Mouse (Mus musculus) liver, embryonic 12.5 days (tissue): ENCODE measurements around the gene Il2rg. TPM values are rescaled to one million over a fixed set of nuclear protein-coding genes. Genes with fewer than 3 reads are reported as not detected.

Experiments
- ATAC-seq: fragments of 200-750 bp; cut with Nextera tagmentation; 2 replicates; pipeline ENCODE4 v1.8.0; 2017; ENCODE audit warnings: moderate number of reproducible peaks, mild to moderate bottlenecking, moderate library complexity
- H3K27ac ChIP-seq: fragments of 300-500 bp; sonication (generic); 2 replicates; pipeline ENCODE4 v1.5.1; 2016; ENCODE audit warnings: mild to moderate bottlenecking
- H3K27me3 ChIP-seq: fragments of 300-500 bp; sonication (generic); replicated peaks from 2 replicates; pipeline ENCODE4 v1.6.1; 2016; ENCODE audit warnings: mild to moderate bottlenecking, moderate library complexity
- H3K36me3 ChIP-seq: fragments of 300-500 bp; sonication (generic); 2 replicates; pipeline ENCODE4 v1.6.1; 2016; ENCODE audit warnings: mild to moderate bottlenecking, moderate library complexity
- H3K4me1 ChIP-seq: fragments of 300-500 bp; sonication (generic); 2 replicates; pipeline ENCODE4 v1.6.1; 2016
- H3K4me2 ChIP-seq: fragments of 300-500 bp; sonication (generic); 2 replicates; pipeline ENCODE4 v1.6.1; 2016; ENCODE audit warnings: mild to moderate bottlenecking, moderate library complexity
- H3K4me3 ChIP-seq: fragments of 300-500 bp; sonication (generic); 2 replicates; pipeline ENCODE4 v1.5.1; 2016; ENCODE audit warnings: mild to moderate bottlenecking, moderate library complexity
- H3K9ac ChIP-seq: fragments of 300-500 bp; sonication (generic); 2 replicates; pipeline ENCODE4 v1.6.1; 2016; ENCODE audit warnings: mild to moderate bottlenecking, moderate library complexity
- H3K9me3 ChIP-seq: fragments of 300-500 bp; sonication (generic); replicated peaks from 2 replicates; pipeline ENCODE4 v1.6.1; 2016; ENCODE audit warnings: mild to moderate bottlenecking, moderate library complexity
- WGBS: fragments of 180-500 bp; shearing (Covaris S2); methylation state at CpG from one replicate; pipeline ENCODE4 v1.1.7; 2016; ENCODE audit not compliant: insufficient replicate concordance; 5-methylcytosine and 5-hydroxymethylcytosine counted together
- polyA plus RNA-seq: library from polyadenylated mRNA; unstranded; fragments of >200 nt; fragmentation: Nextera tagmentation; extraction: Ambion mirVana; gene quantifications from 2 replicates; pipeline ENCODE4 v1.2.1, GENCODE M21; 2016

Gene Il2rg
- 11.9 and 12.2 TPM in 2 replicates for polyA plus RNA-seq

DNA sequence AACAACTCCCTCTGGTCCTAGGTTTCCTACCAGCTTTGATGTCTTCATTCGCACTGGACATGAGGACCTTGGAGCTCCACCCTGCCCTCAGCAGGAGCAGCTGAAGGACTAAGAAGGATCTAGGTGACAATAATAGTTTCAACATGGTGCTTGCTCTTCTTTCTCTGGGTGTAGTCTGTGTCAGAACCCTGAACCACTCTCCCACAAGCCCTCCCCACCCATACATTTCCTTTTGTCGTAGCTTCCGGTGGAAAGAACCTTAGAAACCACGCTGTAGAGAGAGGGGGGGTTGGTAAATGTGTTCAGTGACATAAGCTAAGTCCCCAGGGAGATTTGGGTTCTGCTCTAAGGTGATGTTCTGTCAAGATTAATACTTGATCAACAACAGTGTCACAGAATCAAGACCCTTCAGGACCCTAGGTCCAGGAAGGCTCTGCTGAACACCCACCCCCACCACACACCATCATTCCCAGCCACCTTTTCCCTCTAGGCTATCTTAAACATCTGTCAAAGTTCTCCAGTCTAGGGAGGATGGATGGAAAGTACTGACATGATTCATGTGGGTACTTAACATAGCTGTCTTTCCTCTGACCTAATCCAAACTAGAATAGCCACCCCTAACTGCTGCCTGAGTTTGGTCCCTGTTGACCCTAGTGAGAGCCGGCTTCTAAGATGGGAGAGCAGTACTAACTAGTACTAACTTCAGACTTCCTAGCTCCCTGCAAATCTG is at the start of gene Il2rg:
Gene Il2rg, minus strand, starts transcription at position 231 of the 730 bp plus-strand sequence.
- no peak within 1 kb of the TSS for H3K9ac ChIP-seq
- peak within 1 kb of the TSS; percentile 32 for H3K4me2 ChIP-seq
- H3K36me3 ChIP-seq, result no peaks in the 10 kb centered on the region
- no peak within 1 kb of the TSS for H3K27ac ChIP-seq
- peaks cover 34% of the 10 kb centered on the region for H3K4me1 ChIP-seq
- 11% methylated on average over 5 of the region's 5 CpGs for WGBS
- H3K9me3 ChIP-seq, result no peaks in the 10 kb centered on the region
- H3K4me3 ChIP-seq, result peak within 1 kb of the TSS; percentile 7; the same call in 1 of the 2 replicates
- H3K27me3 ChIP-seq, result peaks cover 25% of the 10 kb centered on the region
- peak; percentile 51; the same call in 1 of the 2 replicates for ATAC-seq

DNA sequence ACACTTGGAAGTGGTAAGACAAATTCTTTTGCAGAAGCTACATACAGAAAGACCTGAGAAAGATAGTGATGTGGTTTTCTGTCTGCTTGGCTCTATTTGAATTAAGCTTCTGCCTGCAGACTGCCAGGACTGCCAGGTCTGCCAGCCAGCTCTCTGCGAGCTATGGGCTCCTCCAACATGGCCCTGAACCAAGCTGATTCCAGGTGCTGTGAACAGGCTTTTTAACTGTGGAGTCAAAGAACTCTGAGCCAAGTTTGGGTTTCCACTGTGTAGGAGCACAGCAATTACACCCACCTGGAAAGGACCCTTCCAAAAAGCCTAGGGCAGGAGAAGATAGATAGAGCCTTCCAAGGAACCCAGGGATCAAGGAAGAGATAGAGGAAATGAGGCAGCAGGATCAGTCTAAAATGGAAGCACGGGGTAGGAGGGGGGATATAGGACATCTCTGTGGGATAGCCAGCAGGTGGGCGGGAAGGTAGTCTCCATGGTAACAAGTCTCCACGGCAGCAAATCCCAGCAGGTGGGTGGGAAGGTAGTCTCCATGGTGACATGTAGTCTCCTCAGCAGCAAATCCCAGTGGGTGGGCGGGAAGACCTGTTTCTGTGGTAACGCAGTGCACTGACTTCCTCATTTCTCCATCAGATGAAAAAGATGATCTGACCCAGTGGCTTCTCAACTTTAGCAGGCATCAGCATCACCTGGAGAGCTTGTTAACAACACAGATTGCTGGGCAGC is 45.7 kb upstream of the Il2rg start:
- Histone ChIP-seq H3K4me3 (no peak overlapping the region), H3K9ac (no peak overlapping the region), H3K27me3 (peaks cover 60% of the 10 kb centered on the region), H3K36me3 (no peaks in the 10 kb centered on the region), H3K27ac (no peak overlapping the region), H3K9me3 (no peaks in the 10 kb centered on the region), H3K4me2 (no peak overlapping the region), H3K4me1 (peaks cover 5% of the 10 kb centered on the region; the same call in 1 of the 2 replicates)
- ATAC-seq, result no peak
- 29% methylated on average over 6 of the region's 6 CpGs for WGBS

DNA sequence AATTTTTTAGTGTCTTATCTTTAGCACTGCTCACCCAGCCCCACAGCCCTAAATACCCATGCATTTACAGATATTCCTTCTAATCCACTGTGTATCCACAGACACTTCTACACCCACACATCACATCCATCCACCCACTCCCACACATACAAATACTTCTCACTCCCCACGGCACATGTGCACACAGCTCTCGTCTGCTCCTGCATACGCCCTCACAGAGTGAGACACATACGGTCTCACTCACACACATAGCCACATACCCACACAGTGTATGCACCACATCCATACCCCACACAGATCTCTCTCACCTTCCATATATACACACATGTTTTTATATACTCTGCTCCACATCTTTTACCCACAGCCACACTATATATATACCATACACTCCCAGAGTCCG is 41.2 kb upstream of the Il2rg start:
- Histone ChIP-seq H3K27me3 (peaks cover 72% of the 10 kb centered on the region), H3K36me3 (no peaks in the 10 kb centered on the region), H3K9ac (no peak overlapping the region), H3K4me3 (no peak overlapping the region), H3K4me1 (no peaks in the 10 kb centered on the region), H3K27ac (no peak overlapping the region), H3K9me3 (no peaks in the 10 kb centered on the region), H3K4me2 (no peak overlapping the region)
- 78% methylated on average over 5 of the region's 5 CpGs for WGBS
- ATAC-seq, result no peak

DNA sequence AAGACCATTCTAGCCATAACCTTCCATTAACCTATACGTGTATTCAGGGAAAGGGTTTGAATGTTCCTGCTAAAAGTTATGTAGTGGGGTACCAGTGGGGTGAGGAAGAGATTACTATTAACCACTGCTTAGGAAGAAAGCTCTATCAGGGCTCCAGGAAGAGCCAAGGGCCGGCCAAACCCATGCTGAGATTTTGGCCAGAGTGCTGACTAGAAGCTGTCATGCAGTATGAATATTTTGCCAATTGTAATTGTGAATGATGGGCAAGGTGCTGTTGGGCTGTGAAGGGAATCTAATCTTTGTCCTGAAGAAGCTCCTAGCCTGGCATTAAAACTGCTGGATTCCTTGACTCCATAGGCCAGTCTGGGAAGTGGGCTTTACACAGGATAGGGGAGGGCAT is 36.6 kb upstream of the Il2rg start:
- Histone ChIP-seq H3K9me3 (no peaks in the 10 kb centered on the region), H3K4me3 (no peak overlapping the region), H3K27ac (no peak overlapping the region), H3K4me2 (no peak overlapping the region), H3K9ac (no peak overlapping the region), H3K27me3 (peaks cover 87% of the 10 kb centered on the region), H3K4me1 (no peaks in the 10 kb centered on the region), H3K36me3 (no peaks in the 10 kb centered on the region)
- ATAC-seq, result no peak
- WGBS, result 44% methylated on average over 2 of the region's 2 CpGs

DNA sequence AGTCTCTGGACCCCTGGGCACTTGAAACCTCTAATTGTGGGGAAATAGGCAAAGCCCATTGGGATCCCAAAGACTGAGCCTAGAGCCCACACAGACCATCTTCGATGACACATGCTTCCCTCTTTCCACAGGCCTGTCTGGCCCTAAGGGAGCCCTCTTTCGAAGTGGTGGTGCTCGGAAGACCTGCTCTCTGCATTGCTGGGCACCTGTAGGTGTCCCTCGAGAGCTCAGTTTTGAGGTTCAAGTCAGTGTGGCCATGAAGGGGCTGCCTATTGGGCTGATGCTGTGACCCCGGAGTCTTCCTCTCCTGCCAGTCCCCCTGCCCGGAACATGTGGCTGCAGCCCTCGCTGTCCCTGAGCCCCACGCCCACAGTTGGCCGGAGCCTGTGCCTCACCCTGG is 33.6 kb upstream of the Il2rg start:
- no peak for ATAC-seq
- WGBS, result 65% methylated on average over 9 of the region's 9 CpGs
- H3K9me3 ChIP-seq, result no peaks in the 10 kb centered on the region

DNA sequence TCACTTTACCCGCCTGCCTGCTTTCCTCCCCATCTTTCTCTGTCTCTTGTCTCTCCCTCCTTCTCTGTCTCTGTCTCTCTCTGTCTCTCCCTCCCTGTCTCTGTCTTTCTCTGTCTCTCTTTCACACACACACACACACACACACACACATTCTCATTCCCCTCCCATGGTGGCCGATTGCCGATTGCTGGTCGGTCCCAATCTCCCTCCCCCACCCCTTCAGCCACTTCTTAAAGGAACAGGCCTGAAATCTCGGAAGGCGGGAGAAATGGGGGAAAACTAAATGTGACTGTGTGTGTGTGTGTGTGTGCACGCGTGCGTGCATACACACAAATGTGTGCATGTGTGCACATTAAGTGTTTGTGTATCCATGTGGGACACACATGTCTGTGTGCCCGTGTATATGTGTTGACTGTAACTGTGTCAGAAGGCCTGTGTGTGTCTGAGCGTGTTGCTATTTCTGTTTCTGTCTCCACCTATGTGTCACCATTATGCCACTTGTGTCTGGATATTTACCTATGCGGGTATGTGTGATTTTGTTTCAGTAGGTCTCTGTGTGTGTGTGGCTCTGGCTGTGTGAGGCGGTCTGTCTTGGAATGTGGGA is 32.5 kb upstream of the Il2rg start:
- no peak for ATAC-seq
- peaks cover 78% of the 10 kb centered on the region for H3K27me3 ChIP-seq
- H3K4me3 ChIP-seq, result no peak overlapping the region
- H3K27ac ChIP-seq, result no peak overlapping the region
- no peak overlapping the region for H3K9ac ChIP-seq
- H3K36me3 ChIP-seq, result peaks cover 25% of the 10 kb centered on the region
- H3K4me2 ChIP-seq, result no peak overlapping the region
- no peaks in the 10 kb centered on the region for H3K9me3 ChIP-seq
- WGBS, result 41% methylated on average over 13 of the region's 13 CpGs
- peaks cover 9% of the 10 kb centered on the region; the same call in 1 of the 2 replicates for H3K4me1 ChIP-seq

More for the DNA sequence above, 33.6 kb upstream of the Il2rg start:
- H3K4me3 ChIP-seq, result no peak overlapping the region
- H3K4me1 ChIP-seq, result peaks cover 9% of the 10 kb centered on the region; the same call in 1 of the 2 replicates
- no peak overlapping the region for H3K9ac ChIP-seq
- no peak overlapping the region for H3K27ac ChIP-seq
- peaks cover 80% of the 10 kb centered on the region for H3K27me3 ChIP-seq
- no peak overlapping the region for H3K4me2 ChIP-seq
- H3K36me3 ChIP-seq, result peaks cover 13% of the 10 kb centered on the region

DNA sequence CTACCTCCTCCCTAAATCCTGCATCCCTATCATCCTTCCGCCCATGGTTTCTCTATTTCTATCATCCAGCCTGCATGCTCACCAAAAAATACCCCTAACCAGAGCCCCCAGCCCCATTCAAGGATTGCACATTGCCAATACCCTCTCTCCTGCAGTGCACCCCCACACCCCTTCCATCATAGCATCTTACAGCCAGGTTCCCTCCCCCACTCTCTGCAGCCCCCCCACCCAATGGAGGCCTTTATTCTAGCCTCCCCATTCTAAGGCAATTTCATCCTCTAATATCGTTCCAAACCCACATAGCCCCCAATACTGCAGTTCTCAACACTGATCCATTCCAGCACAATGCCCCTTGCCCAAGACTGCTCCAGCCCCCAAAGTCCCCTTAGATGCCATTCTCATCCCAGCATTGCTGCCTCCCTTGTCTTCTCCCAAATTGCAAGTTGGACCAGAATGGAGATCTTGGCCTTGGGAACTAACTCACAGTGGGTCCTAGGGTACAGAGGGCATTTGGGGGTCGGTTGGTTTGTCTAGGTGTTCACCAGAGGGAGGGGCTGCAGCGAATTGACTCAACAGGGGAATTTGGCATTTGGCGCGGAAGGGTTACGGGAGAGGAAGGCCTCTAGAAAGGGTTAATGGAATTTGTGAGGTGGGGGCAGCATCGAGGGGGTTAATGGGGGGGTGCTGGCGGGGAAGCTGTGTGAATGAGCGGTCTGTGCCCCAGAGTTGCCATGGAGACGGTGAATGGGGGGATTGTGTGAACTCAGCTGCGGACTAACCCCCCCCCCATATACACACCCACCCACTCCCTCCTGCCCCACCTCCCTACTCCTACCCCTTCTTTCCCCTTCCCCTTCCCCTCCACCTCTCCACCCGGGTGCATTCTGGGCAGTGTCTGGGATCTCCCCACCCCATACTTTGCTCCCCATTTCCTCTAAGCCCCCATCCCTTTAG is 31.7 kb upstream of the Il2rg start:
- 21% methylated on average over 12 of the region's 13 CpGs for WGBS
- Histone ChIP-seq H3K9me3 (no peaks in the 10 kb centered on the region), H3K4me3 (no peak overlapping the region), H3K9ac (no peak overlapping the region), H3K4me1 (peaks cover 9% of the 10 kb centered on the region; the same call in 1 of the 2 replicates), H3K36me3 (peaks cover 32% of the 10 kb centered on the region), H3K27me3 (peaks cover 71% of the 10 kb centered on the region), H3K4me2 (peak overlapping the region; percentile 32), H3K27ac (no peak overlapping the region)
- no peak for ATAC-seq

DNA sequence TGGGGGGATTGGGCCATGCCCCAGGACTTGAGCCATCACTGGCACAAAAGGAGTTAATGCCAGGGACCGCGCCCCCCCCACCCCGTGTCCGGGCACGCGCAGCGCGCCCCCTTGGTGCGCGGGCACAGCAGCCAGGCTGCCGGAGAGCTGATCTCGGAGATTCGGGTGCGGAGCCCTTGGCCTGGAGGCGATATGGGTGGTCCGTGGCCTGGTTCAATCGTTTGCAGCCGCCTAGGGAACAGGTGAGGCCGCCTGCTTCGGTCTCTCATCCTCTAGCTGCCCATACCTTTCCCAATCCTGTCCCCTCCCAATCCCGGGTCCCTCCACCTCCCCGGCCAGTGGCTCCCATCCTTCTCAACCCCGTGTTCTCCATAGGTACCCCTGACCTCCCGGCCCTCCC is 31.0 kb upstream of the Il2rg start, which contains the start of gene Nlgn3:
Gene Nlgn3, plus strand, starts transcription at position 114 of the 400 bp plus-strand sequence.
- Histone ChIP-seq H3K4me1 (peaks cover 9% of the 10 kb centered on the region; the same call in 1 of the 2 replicates), H3K4me2 (peak within 1 kb of the TSS; percentile 32), H3K4me3 (no peak within 1 kb of the TSS), H3K27ac (no peak within 1 kb of the TSS), H3K9me3 (no peaks in the 10 kb centered on the region), H3K36me3 (peaks cover 39% of the 10 kb centered on the region), H3K9ac (no peak within 1 kb of the TSS), H3K27me3 (peaks cover 65% of the 10 kb centered on the region)
- ATAC-seq, result no peak
- WGBS, result 13% methylated on average over 16 of the region's 24 CpGs

DNA sequence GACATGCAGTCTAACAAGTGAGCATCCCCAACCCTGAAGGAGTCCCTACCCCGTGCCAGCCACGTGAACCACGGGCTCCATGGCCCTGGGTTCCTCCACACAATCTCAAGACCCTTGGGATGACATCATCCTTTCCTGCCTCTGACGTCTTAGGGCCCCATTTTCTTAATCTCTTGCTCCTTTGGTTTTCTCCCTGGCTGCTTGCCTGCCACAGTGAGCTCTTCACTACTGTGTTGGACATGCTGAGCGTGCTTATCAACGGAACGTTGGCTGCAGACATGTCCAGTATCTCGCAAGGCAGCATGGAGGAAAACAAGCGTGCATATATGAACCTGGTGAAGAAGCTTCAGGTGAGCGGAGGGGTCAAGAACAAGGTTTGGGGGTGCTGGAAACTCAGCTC is 22.1 kb upstream of the Il2rg start:
- H3K4me1 ChIP-seq, result peaks cover 50% of the 10 kb centered on the region
- H3K4me2 ChIP-seq, result peak overlapping the region; percentile 8; the same call in 1 of the 2 replicates
- H3K27me3 ChIP-seq, result no peaks in the 10 kb centered on the region; the same call in 1 of the 2 replicates
- H3K4me3 ChIP-seq, result no peak overlapping the region
- no peak for ATAC-seq
- WGBS, result 66% methylated on average over 10 of the region's 10 CpGs
- H3K36me3 ChIP-seq, result peaks cover 100% of the 10 kb centered on the region
- no peaks in the 10 kb centered on the region for H3K9me3 ChIP-seq
- peak overlapping the region; percentile 97 for H3K27ac ChIP-seq
- H3K9ac ChIP-seq, result peak overlapping the region; percentile 22; the same call in 1 of the 2 replicates

DNA sequence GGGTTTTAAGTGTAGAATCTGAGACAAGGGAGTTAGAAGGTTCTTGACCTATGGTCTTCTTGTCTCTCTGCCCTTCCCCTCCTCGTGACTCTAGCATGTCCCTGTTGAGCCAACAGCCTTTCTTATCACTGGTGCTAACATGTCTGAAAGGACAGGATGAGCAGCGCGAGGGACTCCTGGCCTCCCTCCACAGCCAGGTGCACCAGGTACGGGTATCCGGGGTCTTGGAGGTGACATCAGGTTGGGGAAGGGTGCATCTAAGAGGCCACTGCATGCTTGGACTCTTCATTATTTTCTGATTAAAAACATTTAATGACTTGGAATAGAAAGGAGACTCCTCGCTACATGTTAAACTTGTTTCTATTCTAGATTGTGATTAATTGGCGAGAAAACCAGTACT is 21.0 kb upstream of the Il2rg start:
- H3K4me1 ChIP-seq, result peaks cover 50% of the 10 kb centered on the region
- no peak overlapping the region for H3K4me3 ChIP-seq
- H3K27ac ChIP-seq, result peak overlapping the region; percentile 97
- no peaks in the 10 kb centered on the region for H3K9me3 ChIP-seq
- H3K36me3 ChIP-seq, result peaks cover 100% of the 10 kb centered on the region
- 82% methylated on average over 7 of the region's 7 CpGs for WGBS
- no peaks in the 10 kb centered on the region; the same call in 1 of the 2 replicates for H3K27me3 ChIP-seq
- H3K9ac ChIP-seq, result no peak overlapping the region; the same call in 1 of the 2 replicates
- ATAC-seq, result no peak
- peak overlapping the region; percentile 61 for H3K4me2 ChIP-seq

DNA sequence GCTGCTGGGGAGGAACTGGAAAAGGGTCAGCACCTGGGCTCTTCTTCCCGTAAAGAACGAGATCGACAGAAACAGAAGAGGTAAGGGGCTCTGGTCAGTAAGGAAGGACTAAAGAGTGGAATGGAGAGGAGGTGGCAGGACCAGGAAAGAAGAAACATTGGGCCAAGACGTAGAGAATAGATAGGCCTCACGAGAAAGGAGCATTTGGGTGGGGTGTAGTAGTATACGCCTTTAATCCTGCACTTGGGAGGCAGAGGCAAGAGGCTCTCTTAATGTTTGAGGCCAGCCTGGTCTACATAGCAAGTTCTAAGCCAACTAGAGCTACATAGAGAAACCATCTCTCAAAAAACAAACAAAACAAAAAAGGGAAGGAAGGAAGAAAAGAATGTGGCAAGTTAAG is 20.4 kb upstream of the Il2rg start:
- WGBS, result 50% methylated on average over 6 of the region's 6 CpGs

More for the DNA sequence above, 20.4 kb upstream of the Il2rg start:
- no peak overlapping the region for H3K4me3 ChIP-seq
- H3K27me3 ChIP-seq, result no peaks in the 10 kb centered on the region
- H3K27ac ChIP-seq, result peak overlapping the region; percentile 97
- H3K36me3 ChIP-seq, result peaks cover 100% of the 10 kb centered on the region
- H3K9me3 ChIP-seq, result no peaks in the 10 kb centered on the region
- peak; percentile 57 for ATAC-seq
- peak overlapping the region; percentile 61 for H3K4me2 ChIP-seq
- peaks cover 50% of the 10 kb centered on the region for H3K4me1 ChIP-seq
- H3K9ac ChIP-seq, result peak overlapping the region; percentile 44; the same call in 1 of the 2 replicates
